Mouse (Mus musculus) lung, postnatal 14 days (tissue): Measurements from ENCODE around the gene Olfr1112.
"Not testable (repeated sequence)": the region's sequence is repeated elsewhere in the genome, so short reads cannot be mapped to it uniquely, and the experiment has no call there.

ENCODE experiments used
- DNase-seq: peaks from one replicate; pipeline ENCODE4 v3.0.0; 2021

The Olfr1112 gene

GRCm38 (mm10) chr2:87187498-87187897 is at the start of gene Olfr1112:
Gene Olfr1112 (plus strand): TSS chr2:87187798.
- no peak for DNase-seq

DNA sequence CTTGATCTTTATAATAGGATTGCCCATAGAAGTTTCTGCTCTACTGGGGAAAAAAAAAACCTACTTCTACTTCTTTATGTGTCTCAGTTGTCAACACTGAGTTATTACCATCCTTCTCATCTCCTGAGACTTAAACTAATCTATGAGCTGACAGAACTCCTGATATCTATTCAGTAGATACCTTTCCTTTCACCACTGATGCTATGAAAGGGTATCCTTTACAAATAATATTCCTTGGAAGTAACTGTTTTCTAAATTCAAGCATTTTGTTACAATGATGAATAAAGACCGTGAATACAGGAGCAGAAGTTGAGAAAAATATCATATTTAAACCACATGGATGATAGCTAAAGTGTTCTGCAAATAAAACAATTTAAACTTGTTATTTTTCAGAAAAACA is 47.4 kb upstream of the Olfr1112 start, which contains the start of gene Olfr1110:
Olfr1110 (minus strand) TSS at position 101 of the 400 bp plus-strand sequence.
- no peak for DNase-seq

DNA sequence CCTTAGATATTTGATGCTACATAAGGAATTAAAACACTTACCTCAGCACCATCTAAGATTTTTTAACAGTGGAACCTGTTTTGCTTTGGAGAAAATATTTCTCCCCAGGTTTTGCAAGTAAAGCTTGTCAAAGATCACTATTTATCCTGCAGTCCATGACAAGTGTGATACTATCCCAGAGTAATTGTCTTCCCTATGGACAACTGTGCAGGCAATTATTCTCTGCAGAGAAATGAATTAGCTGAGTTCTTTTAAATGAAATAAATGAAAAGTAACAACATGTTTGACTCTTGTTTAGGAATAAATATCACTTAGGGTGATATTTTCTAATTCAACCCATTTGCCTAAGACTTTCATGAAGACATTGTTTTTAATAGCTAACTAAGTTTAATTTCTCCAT is 35.1 kb upstream of the Olfr1112 start, which contains the start of gene Olfr1111:
Olfr1111 (minus strand) TSS at position 101 of the 400 bp plus-strand sequence.
- no peak for DNase-seq

DNA sequence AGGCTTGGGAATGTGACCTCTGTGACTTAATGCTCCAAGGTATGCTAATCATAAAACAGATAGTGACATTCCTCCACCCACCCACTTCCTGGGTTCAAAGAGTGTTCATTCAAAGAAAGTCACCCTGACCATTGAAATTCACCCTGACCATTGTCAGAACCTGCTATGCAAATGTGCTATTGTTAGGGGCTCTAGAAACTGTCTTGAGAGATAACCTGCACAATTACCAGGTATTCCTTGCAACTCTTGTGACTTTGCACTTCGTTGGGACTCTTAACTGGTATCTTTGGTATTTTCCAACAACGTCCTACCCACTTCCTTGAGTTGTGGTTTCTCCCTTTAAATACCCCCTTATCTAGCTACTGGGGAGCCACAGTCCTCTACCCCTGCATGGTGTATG is 19.9 kb upstream of the Olfr1112 start:
- not testable (repeated sequence) for DNase-seq

DNA sequence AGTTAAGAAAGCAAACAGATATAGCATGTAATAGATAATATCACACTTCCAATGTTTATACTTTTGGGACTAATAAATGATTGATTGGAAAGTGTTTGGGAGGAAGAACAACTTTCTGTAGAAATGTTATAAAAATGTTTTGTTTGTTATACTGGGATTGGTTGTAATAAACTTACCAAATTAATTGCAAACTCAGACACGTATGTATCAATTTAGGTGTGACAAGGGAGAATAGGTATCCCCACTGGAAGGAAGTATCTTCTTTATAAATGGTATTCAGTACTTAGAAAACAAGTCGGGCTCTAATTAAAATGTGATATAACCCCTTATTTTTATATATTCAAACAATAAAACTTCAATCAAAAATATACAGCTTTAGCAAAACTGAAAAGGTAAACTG is 21.1 kb downstream of the Olfr1112 start, which contains the start of gene Olfr1113:
Olfr1113 (plus strand) TSS at position 301 of the 400 bp plus-strand sequence.
- no peak for DNase-seq
